Mouse (Mus musculus) monocyte, adult 5-6 weeks (primary cell): ENCODE results near the gene Gm20605. TPM values are rescaled to one million over a fixed set of nuclear protein-coding genes. Genes with fewer than 3 reads are reported as not detected.

Source experiments
- ATAC-seq: fragments of 153-309, 156-312 bp; replicated peaks from 2 replicates; pipeline ENCODE4 v1.8.0; 2017; ENCODE audit warnings: mild to moderate bottlenecking; ENCODE audit not compliant: low TSS enrichment, insufficient number of reproducible peaks, severe bottlenecking, poor library complexity, low FRiP score
- total RNA-seq: library from RNA; stranded (forward); fragments of 200-1000, 200-491, 200-594 nt; gene quantifications from 3 replicates; pipeline ENCODE4 v1.2.3, GENCODE M21; 2017

Gene Gm20605
- total RNA-seq, 1 experiment from 2014 or later: 12.9 TPM

DNA sequence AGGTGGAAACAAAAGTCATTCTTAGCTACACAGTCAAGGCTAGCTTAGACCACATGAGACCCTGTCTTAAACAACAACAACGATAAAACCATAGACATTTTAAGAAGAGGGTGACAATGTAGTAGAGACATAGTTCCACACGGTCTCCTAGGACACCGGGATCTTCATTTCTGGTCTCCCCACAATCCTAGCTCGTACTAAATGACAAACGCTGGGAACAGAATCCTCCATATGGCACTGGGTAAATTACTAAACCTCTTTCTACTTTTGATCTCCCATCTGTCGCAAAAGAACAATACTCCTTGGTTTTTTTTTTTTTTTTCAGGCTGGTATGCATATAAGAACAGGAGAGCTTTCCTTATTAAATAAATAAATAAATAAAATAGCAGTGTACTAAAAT lies 53.6 kb downstream of the Gm20605 start:
- no peak for ATAC-seq

DNA sequence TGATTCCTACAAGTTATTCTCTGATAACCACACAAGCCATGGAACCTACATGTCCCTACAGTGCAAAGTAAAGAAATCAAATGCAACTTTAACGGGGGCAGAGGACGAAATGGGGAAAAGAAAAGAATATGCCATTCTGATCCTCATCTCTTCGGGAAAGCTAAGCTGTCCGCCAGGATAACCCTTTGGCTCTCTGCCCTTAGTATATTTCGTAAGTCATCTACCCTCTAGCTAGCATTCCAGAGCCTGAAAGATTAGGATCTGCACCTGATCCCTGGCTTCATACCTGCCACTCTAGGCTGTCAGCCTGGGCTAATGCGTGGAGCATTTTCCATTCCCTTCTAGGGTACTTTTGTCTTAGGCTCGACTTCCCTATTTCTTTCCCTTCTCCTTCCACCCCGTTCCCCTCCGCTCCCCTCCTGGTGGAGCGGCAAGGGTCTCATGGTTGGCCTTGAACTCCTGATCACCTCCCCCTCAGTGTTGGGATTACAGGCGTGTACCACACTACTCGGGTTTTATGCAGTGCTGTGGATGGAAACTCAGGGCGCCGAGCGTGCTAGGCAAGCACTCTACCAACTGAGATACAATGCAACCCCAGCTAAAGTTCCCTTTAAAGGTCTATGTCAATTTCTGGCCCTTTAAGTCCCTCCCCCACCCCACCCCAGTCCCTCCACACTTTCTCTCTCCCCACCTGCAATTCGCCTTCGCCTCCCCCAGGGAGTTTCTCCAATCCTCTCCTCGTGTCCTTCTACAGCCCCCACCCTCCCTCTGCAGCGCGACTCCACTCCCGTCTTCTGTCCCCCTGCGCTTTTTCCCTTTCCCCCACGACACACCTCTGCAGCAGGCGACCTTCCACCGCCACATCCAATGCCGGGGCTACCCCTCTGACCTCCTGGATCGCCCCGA lies 54.7 kb downstream of the Gm20605 start:
- no peak for ATAC-seq

DNA sequence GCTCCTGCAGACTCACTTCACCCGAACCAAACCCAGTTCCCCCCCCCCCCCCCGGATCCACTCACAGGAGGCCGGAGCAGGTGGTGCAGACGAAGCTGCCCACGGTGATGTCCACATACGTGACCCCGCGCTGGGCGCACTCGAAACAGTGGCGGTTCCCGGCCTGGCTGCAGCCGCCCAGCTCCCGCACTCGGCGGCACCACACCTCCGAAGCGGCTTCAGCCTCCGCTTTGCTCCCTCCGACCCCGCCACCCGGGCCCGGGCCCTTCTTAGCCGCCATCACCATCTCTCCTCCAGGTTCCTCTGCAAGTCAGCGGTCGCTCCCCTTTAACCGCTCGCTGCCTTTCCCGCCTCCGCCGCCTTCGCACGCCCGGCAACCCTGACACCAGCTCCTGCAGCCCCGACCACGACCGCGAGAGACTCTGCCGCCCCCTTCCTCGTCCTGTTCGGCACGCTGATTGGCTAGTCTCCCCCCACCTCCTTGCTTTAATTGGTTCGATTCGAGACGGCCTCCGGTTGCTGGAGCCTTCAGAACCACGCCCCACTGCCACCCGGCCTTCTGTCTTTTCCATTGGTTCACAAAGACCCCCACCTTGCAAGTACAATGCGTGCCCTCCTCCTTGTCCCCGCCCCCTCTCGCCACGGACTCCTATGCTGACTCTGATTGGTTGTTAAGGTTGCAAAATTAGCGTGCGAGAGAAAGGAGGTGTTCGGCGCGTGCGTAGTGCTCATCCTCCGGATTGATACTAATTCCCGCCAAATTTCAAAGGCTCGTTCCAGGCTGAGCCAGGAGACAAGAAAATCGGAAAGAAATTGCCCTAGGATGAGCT lies 55.5 kb downstream of the Gm20605 start, which contains the start of gene Agfg2:
Agfg2 (minus strand) TSS at position 433 of the 830 bp plus-strand sequence.
- peak; percentile 98 for ATAC-seq

DNA sequence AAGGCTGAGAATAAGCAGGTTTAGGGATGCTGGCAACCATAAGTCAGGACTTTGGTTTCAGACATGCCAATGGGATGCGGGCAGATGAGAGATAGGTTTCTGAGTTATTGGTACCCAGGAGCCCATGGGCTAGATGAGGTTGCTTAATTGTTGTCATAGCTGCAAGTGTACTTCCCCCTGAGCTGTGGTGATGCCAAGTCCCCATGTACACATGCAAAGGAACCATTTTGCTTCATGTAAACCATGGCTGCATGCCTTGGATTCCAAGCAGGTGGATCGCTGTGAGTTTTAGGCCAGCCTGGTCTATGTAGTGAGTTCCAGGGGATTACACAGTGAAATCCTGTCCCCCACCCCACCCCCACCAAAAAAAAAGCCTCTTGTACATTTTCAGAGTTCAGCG lies 56.7 kb downstream of the Gm20605 start:
- peak; percentile 48 for ATAC-seq

DNA sequence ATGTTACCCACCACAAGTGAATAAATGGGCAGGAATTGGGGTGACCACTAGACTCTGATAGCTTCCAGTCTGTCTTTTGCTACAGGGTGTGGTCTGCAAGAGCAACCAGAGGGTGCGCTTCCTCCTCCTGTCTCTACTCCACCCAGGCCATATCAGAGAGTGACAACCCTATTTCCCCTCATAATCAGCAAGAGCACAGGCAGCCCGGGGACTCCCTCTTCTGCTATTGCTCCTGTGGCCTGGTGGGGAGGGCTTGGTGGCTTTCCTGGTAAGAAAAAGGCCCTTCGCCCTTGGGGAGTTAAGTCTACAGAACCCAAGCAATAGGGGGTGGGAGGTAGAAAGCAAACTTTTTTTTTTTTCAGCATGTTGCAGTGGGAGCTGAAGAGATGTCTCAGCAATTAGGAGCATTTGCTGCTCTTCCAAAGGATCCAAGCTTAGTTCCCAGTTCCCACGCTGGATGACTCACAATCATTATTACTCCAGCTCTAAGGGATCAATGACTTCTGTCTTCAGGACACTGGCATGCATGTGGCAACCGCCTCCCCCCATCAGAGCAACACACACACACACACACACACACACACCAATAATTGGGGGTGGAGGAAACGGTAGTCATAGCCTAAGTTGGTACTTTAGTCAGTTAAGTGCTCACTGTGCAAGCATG lies 57.3 kb downstream of the Gm20605 start:
- peak; percentile 54 for ATAC-seq

DNA sequence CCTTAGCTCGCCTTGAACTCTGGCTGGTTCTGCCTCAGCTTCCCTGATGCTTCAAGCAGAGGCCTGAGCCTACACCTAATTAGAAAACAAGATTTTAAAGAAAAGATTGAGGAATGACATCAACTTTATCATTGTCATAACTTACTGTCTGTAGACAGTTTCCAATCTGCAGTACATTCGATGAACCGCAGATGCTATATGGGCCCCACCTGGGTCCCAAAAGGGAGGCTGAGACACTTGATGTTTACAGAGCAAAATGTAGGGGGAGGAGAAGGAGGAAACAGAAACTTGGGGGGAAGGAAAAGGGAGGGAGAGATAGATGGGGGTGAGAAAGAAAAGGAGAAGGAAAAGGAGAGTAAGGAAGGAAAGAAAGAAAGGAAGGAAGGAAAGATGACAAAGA lies 61.0 kb downstream of the Gm20605 start:
- ATAC-seq: no peak

DNA sequence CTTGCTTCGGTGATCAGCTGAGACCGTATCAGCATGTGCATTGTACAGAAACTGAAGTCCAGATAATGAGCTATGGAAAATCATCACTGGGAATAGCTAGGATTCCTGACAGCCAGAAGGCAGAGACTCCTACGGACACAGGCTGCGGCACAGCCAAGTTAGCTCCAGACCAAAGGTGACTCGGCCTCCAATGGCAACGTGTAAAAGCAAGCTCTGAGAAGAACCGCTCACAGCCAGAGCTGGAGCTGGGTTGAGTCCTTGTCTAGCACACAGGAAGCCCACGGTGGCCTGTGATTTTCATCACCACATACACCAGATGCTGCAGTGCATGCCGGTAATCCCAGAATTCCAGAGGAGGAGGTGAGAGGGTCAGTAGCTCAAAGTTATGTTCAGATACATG lies 61.6 kb downstream of the Gm20605 start:
- no peak for ATAC-seq

DNA sequence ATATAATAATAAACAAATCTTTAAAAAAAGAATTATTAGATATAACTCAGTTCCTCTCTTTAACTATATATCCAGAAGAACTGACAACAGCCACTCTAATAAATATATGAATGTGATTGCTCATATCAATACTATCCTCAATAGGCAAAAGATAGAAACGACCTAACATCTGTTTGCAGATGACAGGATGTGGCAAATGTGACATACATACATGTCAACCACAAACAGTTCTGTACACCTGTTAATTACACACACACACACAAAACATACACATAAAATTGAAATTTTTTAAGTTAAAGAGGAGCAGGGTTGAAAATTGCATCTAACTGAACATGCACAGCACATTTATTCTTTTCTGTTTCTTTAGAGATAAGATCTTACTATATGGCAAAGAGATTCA lies 62.9 kb downstream of the Gm20605 start:
- ATAC-seq: no peak

Other genes with a start within 250 kb of the Gm20605 start
- not detected in 3 replicates for gene Zan, start 152.1 kb upstream of the Gm20605 start, total RNA-seq
- 9.7 to 27.5 TPM (median 20.4 TPM) in 3 replicates for gene Pop7, start 126.7 kb upstream of the Gm20605 start, total RNA-seq
- 11.9 to 24.2 TPM (median 12.0 TPM) in 3 replicates for gene Gigyf1, start 110.6 kb upstream of the Gm20605 start, total RNA-seq
- not detected in 3 replicates for gene Epo, start 95.9 kb upstream of the Gm20605 start, total RNA-seq
- 361 to 408 TPM (median 386 TPM) in 3 replicates for gene Gnb2, start 95.7 kb upstream of the Gm20605 start, total RNA-seq
- gene Actl6b, start 75.7 kb upstream of the Gm20605 start, total RNA-seq: not detected in 3 replicates
- 0.29 to 0.53 TPM (median 0.38 TPM) in 3 replicates for gene Tfr2, start 59.3 kb upstream of the Gm20605 start, total RNA-seq
- 3.0 to 5.9 TPM (median 5.8 TPM) in 3 replicates for gene Mospd3, start 28.1 kb upstream of the Gm20605 start, total RNA-seq
- gene Pcolce, start 15.4 kb upstream of the Gm20605 start, total RNA-seq: not detected in 3 replicates
- not detected in 3 replicates for gene Fbxo24, start 173 bp upstream of the Gm20605 start, total RNA-seq
- 34.9 to 86.0 TPM (median 77.2 TPM) in 3 replicates for gene Lrch4, start 54 bp upstream of the Gm20605 start, total RNA-seq
- 20.7 to 64.8 TPM (median 21.8 TPM) in 3 replicates for gene Sap25, start 12.2 kb downstream of the Gm20605 start, total RNA-seq
- 0.10 TPM in 1 of 3 replicates, not detected in the others for gene Irs3, start 16.5 kb downstream of the Gm20605 start, total RNA-seq
- 7.7 to 11.8 TPM (median 9.0 TPM) in 3 replicates for gene Agfg2, start 55.6 kb downstream of the Gm20605 start, total RNA-seq
- gene Nyap1, start 112.4 kb downstream of the Gm20605 start, total RNA-seq: 0.19 to 1.2 TPM (median 0.43 TPM) in 3 replicates
- gene Tsc22d4, start 116.6 kb downstream of the Gm20605 start, total RNA-seq: 65.2 to 107 TPM (median 70.0 TPM) in 3 replicates
- gene Ppp1r35, start 149.7 kb downstream of the Gm20605 start, total RNA-seq: 8.7 to 10.8 TPM (median 9.5 TPM) in 3 replicates
- 20.7 to 27.6 TPM (median 21.5 TPM) in 3 replicates for gene Mepce, start 158.5 kb downstream of the Gm20605 start, total RNA-seq
- gene Zcwpw1, start 158.6 kb downstream of the Gm20605 start, total RNA-seq: 5.5 to 18.4 TPM (median 12.3 TPM) in 3 replicates
- 231 to 298 TPM (median 257 TPM) in 3 replicates for gene Pilra, start 207.1 kb downstream of the Gm20605 start, total RNA-seq
- gene Pilrb1, start 228.9 kb downstream of the Gm20605 start, total RNA-seq: 98.4 to 185 TPM (median 149 TPM) in 3 replicates
- gene Pilrb2, start 242.6 kb downstream of the Gm20605 start, total RNA-seq: 111 to 176 TPM (median 151 TPM) in 3 replicates